Mouse (Mus musculus): ENCODE measurements around the gene Sp9. TPM values are rescaled to one million over a fixed set of nuclear protein-coding genes. Genes with fewer than 3 reads are reported as not detected.

The Sp9 gene
- polyA plus RNA-seq (2015; fragmentation: Nextera tagmentation; extraction: Ambion mirVana) = 0.35 and 0.96 TPM in 2 replicates

- Histone ChIP-seq H3K9me3 (ENCODE audit: control insufficient read depth, low read length) (no peaks in the 10 kb centered on the region), H3K4me2 (ENCODE audit: low read length) (peak within 1 kb of the TSS; percentile 51), H3K27me3 (replicated peaks; ENCODE audit: control insufficient read depth, insufficient read depth, low read length) (peaks cover 32% of the 10 kb centered on the region), H3K27ac (ENCODE audit: low read depth, low read length) (no peak within 1 kb of the TSS), H3K4me3 (ENCODE audit: low read length) (peak within 1 kb of the TSS; percentile 36), H3K4me1 (ENCODE audit: control insufficient read depth, insufficient read depth, low read depth, low read length) (peaks cover 21% of the 10 kb centered on the region), H3K9ac (ENCODE audit: low read depth, low read length) (no peak within 1 kb of the TSS), H3K36me3 (ENCODE audit: control insufficient read depth, insufficient read depth, low read length) (no peaks in the 10 kb centered on the region)
- peak; percentile 79 for ATAC-seq
- WGBS = under 1% methylated on average over 45 of the region's 48 CpGs
Measured at GRCm38 (mm10) chr2:73271459-73272161, at the start of gene Sp9. Gene Sp9 (plus strand): TSS chr2:73271925.

DNA sequence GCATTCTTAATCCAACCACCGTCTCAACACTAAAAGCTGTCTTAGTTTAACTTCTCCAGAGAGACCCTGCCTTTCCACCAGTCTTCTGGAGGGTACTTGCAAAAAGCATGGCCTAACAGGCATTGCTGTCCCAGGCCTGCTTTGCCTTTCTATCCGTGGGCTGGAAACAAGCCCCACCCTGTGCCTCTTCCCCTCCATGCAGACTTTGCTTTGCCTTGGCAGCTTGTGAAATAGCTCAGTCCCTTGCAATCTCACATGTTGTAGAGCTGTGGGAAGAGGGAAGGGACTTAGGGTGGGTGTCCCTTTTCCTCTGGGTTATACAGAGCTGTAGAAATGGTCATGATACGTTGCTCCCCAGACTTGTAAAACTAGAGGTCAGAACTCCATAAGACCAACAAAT lies 40.6 kb upstream of the Sp9 start:
- WGBS = 65% methylated on average over 3 of the region's 3 CpGs
- no peak overlapping the region for H3K9ac ChIP-seq (ENCODE audit: low read depth, low read length)
- ATAC-seq = no peak

DNA sequence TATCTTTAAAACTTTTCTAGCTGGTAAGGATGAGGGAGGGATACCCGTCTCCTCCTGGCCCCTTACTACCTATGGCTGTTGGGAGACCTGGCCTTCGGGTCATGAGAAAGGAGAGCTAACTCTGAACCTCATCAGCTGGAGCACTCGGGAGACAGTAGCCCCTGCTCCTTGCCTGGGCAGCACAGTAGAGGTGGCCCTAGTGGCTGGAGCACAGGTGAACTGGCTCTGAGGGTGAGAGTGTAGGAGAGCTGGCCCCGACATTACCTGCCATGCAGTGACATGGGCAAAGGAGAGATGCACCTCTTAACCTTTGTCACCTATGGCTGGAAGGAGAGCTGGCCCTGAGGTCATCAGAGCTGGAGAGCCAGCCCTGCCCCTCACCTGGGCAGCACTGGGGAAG lies 30.4 kb upstream of the Sp9 start:
- H3K9me3 ChIP-seq (ENCODE audit: control insufficient read depth, low read length) = no peaks in the 10 kb centered on the region
- H3K4me2 ChIP-seq (ENCODE audit: low read length) = no peak overlapping the region
- no peak for ATAC-seq
- no peak overlapping the region for H3K4me3 ChIP-seq (ENCODE audit: low read length)
- no peaks in the 10 kb centered on the region for H3K4me1 ChIP-seq (ENCODE audit: control insufficient read depth, insufficient read depth, low read depth, low read length)
- WGBS = 77% methylated on average over 4 of the region's 4 CpGs
- H3K27ac ChIP-seq (ENCODE audit: low read depth, low read length) = no peak overlapping the region
- no peak overlapping the region for H3K9ac ChIP-seq (ENCODE audit: low read depth, low read length)
- no peaks in the 10 kb centered on the region for H3K36me3 ChIP-seq (ENCODE audit: control insufficient read depth, insufficient read depth, low read length)
- no peaks in the 10 kb centered on the region for H3K27me3 ChIP-seq (replicated peaks; ENCODE audit: control insufficient read depth, insufficient read depth, low read length)

More for the DNA sequence above, 40.6 kb upstream of the Sp9 start:
- Histone ChIP-seq H3K9me3 (ENCODE audit: control insufficient read depth, low read length) (no peaks in the 10 kb centered on the region), H3K4me1 (ENCODE audit: control insufficient read depth, insufficient read depth, low read depth, low read length) (no peaks in the 10 kb centered on the region), H3K27ac (ENCODE audit: low read depth, low read length) (no peak overlapping the region), H3K4me3 (ENCODE audit: low read length) (no peak overlapping the region), H3K27me3 (replicated peaks; ENCODE audit: control insufficient read depth, insufficient read depth, low read length) (no peaks in the 10 kb centered on the region), H3K36me3 (ENCODE audit: control insufficient read depth, insufficient read depth, low read length) (no peaks in the 10 kb centered on the region), H3K4me2 (ENCODE audit: low read length) (no peak overlapping the region)

GRCm38 (mm10) chr2:73248701-73249100 lies 23.0 kb upstream of the Sp9 start:
- H3K27me3 ChIP-seq (replicated peaks; ENCODE audit: control insufficient read depth, insufficient read depth, low read length) = no peaks in the 10 kb centered on the region
- WGBS = 54% methylated on average over 4 of the region's 4 CpGs
- H3K4me1 ChIP-seq (ENCODE audit: control insufficient read depth, insufficient read depth, low read depth, low read length) = no peaks in the 10 kb centered on the region
- H3K4me2 ChIP-seq (ENCODE audit: low read length) = no peak overlapping the region
- no peaks in the 10 kb centered on the region; the same call in 1 of the 2 replicates for H3K9me3 ChIP-seq (ENCODE audit: control insufficient read depth, low read length)
- H3K4me3 ChIP-seq (ENCODE audit: low read length) = no peak overlapping the region
- no peak overlapping the region for H3K9ac ChIP-seq (ENCODE audit: low read depth, low read length)
- no peak overlapping the region for H3K27ac ChIP-seq (ENCODE audit: low read depth, low read length)
- ATAC-seq = no peak
- no peaks in the 10 kb centered on the region for H3K36me3 ChIP-seq (ENCODE audit: control insufficient read depth, insufficient read depth, low read length)

GRCm38 (mm10) chr2:73263172-73263765 lies 8.5 kb upstream of the Sp9 start:
- ATAC-seq = no peak
- 6% methylated on average over 16 of the region's 16 CpGs for WGBS
- H3K4me3 ChIP-seq (ENCODE audit: low read length) = peak overlapping the region; percentile 38
- H3K4me2 ChIP-seq (ENCODE audit: low read length) = peak overlapping the region; percentile 63
- H3K9ac ChIP-seq (ENCODE audit: low read depth, low read length) = no peak overlapping the region; the same call in 1 of the 2 replicates
- H3K36me3 ChIP-seq (ENCODE audit: control insufficient read depth, insufficient read depth, low read length) = no peaks in the 10 kb centered on the region
- H3K27me3 ChIP-seq (replicated peaks; ENCODE audit: control insufficient read depth, insufficient read depth, low read length) = peaks cover 47% of the 10 kb centered on the region
- H3K4me1 ChIP-seq (ENCODE audit: control insufficient read depth, insufficient read depth, low read depth, low read length) = peaks cover 10% of the 10 kb centered on the region
- no peak overlapping the region for H3K27ac ChIP-seq (ENCODE audit: low read depth, low read length)
- no peaks in the 10 kb centered on the region for H3K9me3 ChIP-seq (ENCODE audit: control insufficient read depth, low read length)

- no peak for ATAC-seq
- WGBS = under 1% methylated on average over 38 of the region's 38 CpGs
Measured at GRCm38 (mm10) chr2:73263794-73264610, 7.7 kb upstream of the Sp9 start.

GRCm38 (mm10) chr2:73264611-73265195 lies 7.0 kb upstream of the Sp9 start:
- no peak overlapping the region for H3K27ac ChIP-seq (ENCODE audit: low read depth, low read length)
- no peak overlapping the region for H3K9ac ChIP-seq (ENCODE audit: low read depth, low read length)
- no peaks in the 10 kb centered on the region for H3K9me3 ChIP-seq (ENCODE audit: control insufficient read depth, low read length)
- ATAC-seq = no peak
- H3K4me2 ChIP-seq (ENCODE audit: low read length) = peak overlapping the region; percentile 63; the same call in 1 of the 2 replicates
- 3% methylated on average over 11 of the region's 11 CpGs for WGBS
- H3K36me3 ChIP-seq (ENCODE audit: control insufficient read depth, insufficient read depth, low read length) = no peaks in the 10 kb centered on the region
- H3K27me3 ChIP-seq (replicated peaks; ENCODE audit: control insufficient read depth, insufficient read depth, low read length) = peaks cover 51% of the 10 kb centered on the region
- H3K4me3 ChIP-seq (ENCODE audit: low read length) = no peak overlapping the region
- peaks cover 10% of the 10 kb centered on the region for H3K4me1 ChIP-seq (ENCODE audit: control insufficient read depth, insufficient read depth, low read depth, low read length)

More at GRCm38 (mm10) chr2:73263794-73264610, 7.7 kb upstream of the Sp9 start:
- Histone ChIP-seq H3K27me3 (replicated peaks; ENCODE audit: control insufficient read depth, insufficient read depth, low read length) (peaks cover 50% of the 10 kb centered on the region), H3K36me3 (ENCODE audit: control insufficient read depth, insufficient read depth, low read length) (no peaks in the 10 kb centered on the region), H3K4me3 (ENCODE audit: low read length) (peak overlapping the region; percentile 38), H3K4me2 (ENCODE audit: low read length) (peak overlapping the region; percentile 63), H3K27ac (ENCODE audit: low read depth, low read length) (no peak overlapping the region), H3K4me1 (ENCODE audit: control insufficient read depth, insufficient read depth, low read depth, low read length) (peaks cover 10% of the 10 kb centered on the region), H3K9me3 (ENCODE audit: control insufficient read depth, low read length) (no peaks in the 10 kb centered on the region), H3K9ac (ENCODE audit: low read depth, low read length) (peak overlapping the region; percentile 14; the same call in 1 of the 2 replicates)

GRCm38 (mm10) chr2:73266011-73266410 lies 5.7 kb upstream of the Sp9 start:
- WGBS = 12% methylated on average over 5 of the region's 5 CpGs
- Histone ChIP-seq H3K4me2 (ENCODE audit: low read length) (no peak overlapping the region), H3K9me3 (ENCODE audit: control insufficient read depth, low read length) (no peaks in the 10 kb centered on the region), H3K27me3 (replicated peaks; ENCODE audit: control insufficient read depth, insufficient read depth, low read length) (peaks cover 58% of the 10 kb centered on the region), H3K36me3 (ENCODE audit: control insufficient read depth, insufficient read depth, low read length) (no peaks in the 10 kb centered on the region), H3K4me1 (ENCODE audit: control insufficient read depth, insufficient read depth, low read depth, low read length) (peaks cover 10% of the 10 kb centered on the region), H3K9ac (ENCODE audit: low read depth, low read length) (no peak overlapping the region), H3K27ac (ENCODE audit: low read depth, low read length) (no peak overlapping the region), H3K4me3 (ENCODE audit: low read length) (no peak overlapping the region)
- no peak for ATAC-seq

Measured in hindbrain, embryonic 16.5 days (tissue).